Mouse (Mus musculus) ovary, adult 18-20 months (tissue): Measurements from ENCODE around the gene Kat6b.

ENCODE experiments used
- DNase-seq: peaks from one replicate; pipeline ENCODE4 v3.0.0; 2022; ENCODE audit warnings: low spot score, mixed read lengths

Gene Kat6b

DNA sequence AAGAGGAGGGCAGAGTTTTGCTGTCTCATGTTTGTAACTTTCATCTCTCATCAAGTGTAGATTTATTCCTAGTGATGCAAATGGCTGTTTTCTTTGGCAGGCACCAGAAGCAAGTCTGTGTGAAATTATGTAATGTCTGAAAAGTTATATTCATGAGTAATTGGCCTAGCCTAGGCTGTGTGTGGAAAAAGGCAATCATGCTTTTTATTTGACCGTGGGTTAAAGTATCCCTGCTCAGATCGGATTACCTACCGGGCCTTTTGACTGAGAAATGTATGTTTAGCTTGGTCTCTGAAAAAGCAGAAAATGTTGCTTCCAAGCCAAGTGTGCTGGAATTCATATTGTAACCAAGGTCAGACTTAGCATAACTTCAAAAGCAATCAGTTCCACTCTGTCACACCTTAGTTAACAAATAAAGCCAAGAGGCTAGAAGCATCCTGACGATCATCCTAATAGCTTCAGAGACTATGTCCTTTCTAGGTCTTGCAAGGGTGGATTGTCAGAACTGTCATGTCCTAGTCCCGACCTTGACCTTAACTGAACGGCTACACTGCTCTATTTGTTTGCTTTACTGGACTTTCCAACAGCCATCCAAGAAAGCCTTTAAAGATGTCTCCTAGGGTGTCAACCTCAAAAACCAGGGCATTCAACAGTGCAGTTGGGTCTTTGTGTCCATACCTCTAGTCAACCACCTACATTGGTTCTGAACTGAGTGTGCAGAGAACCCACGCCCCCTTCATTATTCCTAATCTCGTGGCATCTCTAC is 111.9 kb downstream of the Kat6b start:
- no peak for DNase-seq

DNA sequence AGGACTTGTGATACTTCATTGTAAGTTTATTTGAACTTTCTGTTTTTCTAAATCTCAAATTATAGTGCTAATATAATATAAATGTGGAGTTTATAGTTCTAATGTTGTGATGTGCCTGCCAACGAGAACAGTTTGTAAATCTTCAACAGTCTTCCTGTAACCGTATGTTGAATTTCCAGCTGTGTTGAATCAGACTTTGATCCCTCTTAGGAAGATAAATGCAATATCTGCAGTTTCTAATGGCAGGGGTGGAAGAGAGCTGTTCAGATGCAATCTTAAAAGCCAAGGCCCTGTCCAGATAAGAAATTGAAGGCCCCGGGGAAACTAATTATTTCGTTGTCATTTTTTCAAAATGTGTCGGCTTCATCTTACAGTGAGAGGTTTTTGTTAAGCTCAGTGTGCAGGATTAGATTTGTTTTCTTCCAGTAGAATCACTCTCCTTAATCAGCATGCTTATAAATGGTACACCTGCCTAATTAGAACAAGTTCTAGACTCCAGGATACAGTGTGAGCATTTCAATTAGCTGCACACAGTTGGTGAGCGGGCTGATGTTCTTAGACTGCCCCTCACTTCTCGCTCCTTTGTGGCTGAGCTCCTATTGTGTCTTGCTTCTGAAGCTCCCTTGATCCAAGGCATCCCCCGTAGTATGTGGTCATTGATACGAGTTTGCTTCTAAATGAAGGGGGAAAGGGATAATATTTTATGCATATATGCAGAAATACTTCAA is 118.4 kb downstream of the Kat6b start:
- DNase-seq, result no peak

DNA sequence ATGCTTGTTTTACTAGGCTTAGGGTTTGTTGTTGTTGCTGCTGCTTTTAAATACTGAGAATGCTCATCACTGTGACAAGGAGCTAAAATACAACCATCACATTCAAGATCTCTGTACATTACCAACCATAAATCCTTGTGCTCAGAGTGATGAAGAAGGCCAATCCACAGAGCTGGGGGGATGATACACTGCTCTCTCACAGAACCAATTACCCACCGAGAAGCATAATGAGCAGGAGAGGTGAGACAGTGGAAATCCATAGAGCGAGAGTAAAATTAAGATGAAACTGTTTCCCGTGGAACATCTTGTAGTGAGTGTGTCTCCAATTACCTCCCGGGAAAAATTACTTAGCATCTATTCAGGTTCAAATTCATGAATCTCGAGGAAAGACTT is 118.9 kb downstream of the Kat6b start:
- no peak for DNase-seq

DNA sequence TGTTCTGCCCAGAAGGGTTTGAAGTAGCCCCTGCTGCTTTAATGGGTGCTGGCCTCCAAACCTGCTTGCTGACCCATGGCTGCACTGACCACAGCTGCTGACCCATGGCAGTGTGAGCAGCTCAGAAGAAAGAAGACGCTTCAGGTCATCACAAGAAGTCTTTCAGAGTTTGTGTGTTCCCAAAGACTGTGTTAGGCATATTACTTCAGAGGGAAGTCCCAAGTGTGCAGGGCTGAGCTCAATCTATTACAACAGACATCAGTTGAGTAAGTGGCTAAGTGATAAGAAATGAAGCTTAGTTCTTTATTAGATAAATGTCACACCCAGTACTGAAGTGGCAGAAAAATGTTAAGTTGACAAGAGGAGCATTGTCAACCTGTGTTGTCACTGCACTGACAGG is 119.4 kb downstream of the Kat6b start:
- DNase-seq, result no peak

DNA sequence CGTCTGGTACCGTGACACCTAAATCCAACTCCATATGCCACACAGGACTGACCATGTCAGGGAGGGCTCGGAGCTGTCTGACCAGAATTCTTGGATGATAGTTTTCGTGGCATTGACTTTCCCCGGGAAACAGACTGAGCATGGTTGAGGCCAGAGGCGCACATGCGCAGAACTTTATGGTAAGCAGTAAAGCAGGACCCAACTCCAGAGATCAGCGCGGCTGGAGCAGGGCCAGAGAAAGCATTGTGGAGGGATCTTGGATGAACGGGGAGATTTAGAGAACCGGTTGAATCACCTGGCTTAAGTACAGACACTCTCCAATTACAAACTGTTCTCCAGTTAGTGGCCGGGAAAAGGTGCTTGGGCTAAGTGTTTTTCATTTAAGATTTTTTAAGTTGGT is 120.9 kb downstream of the Kat6b start:
- DNase-seq, result no peak

DNA sequence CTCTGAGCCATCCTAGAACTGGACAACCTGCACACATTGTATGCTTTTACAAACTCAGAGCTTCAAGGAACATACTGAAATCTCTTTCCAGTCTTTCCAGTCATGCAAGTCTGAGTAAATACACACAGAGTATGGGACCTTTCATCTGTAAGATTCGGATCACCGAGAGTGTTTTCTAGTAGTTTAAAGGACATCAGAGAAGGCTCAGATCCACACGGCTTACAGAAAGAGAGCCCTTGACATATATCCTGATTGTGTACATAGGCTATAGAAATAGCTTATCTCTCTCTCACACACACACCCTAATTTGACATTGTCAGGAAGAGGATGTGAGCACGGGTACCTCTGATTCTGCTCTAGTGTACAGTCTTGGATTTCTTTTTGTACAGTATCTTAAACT is 121.7 kb downstream of the Kat6b start:
- DNase-seq, result no peak

DNA sequence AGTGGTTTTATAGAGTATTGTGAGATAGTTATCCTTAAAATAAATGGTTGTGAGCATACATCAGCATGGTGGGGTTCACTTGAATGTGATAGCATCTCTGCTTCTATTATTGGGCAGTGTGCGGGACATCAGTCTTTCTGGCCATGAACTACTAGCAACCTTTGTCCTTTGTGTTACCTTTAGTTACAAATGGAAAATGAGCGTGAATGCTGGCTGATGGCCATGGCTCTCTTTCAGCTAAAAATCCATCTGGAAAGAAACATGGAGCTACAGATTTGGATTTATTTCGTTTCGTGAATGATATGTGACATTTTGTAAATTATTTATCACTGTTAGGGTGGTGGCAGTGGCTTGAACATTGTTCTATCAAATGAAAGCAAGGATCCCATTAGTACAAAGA is 126.5 kb downstream of the Kat6b start:
- no peak for DNase-seq

DNA sequence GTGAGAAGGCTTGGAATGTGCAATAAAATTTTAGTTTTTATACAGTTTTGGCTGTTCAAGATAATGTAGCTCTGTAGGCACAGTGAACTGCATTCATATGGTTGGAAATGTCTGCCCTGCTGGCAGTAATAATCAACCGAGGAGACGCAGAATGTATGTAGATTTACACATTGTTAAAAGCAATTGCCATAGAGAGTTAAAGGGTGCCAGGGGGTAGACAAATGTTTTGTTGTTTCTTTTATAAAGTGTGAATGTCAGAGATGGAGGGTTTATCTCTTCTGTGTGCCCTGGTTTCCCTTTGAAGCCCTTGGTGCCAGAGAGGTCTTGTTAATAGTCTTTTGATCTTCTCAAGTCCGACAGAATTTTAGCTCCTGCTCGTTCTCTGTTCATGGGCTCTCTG is 127.7 kb downstream of the Kat6b start:
- no peak for DNase-seq

DNA sequence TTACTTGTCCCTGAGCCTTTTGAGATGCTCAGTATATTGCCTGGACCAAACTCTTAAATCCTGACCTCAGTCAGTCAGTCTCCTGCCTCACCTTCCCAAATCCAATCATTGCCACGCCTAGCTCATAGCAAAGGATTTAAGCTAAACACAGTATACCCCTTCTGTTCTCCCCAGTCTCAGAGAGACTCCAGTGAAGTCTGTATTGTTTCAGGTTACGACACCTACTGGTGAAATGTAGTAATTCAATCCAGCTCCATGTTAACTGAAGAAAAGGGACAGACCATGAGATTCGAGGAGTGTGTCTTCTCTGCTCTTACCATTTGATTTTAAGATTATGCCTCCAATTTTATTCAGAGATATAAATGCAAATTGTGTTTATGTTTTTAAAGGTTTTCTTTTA is 129.0 kb downstream of the Kat6b start:
- no peak for DNase-seq

DNA sequence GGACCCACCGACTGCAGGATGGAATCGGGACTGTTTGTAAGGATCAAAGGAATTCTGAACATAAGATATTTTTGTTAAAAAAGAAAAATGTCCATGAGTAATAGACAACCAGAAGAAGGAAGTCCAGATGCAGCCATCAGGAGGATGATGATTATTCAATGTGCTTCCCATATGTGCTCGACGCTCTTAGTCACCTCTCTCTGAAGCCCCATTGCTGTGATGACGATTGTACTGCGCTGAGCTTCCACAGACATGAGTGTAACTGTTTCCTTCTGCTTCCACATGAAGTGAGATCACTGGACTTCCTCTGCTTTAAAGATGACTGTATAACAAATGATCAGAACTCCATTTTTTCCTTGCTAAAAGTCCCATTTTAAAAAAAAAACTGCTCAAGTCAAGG is 131.8 kb downstream of the Kat6b start:
- no peak for DNase-seq

DNA sequence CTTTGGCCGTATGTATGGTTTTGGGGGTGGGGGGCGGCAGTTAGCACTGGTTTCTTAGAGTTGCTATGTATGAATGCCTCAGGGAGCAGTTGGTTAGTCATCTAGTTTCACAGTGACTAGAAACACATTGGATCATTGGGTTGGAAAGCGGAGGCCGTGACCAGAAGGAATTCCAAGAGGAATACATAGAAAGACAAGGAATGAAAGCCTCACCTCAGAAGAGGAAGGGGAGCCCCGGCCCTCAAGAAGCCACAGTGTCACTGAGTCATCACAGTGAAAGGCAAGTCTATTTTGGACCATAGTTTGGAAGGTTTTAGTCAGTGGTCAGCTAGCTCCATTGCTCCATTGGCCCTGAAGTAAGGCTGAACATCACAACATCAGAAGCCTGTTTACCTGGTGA is 132.9 kb downstream of the Kat6b start:
- DNase-seq, result no peak

DNA sequence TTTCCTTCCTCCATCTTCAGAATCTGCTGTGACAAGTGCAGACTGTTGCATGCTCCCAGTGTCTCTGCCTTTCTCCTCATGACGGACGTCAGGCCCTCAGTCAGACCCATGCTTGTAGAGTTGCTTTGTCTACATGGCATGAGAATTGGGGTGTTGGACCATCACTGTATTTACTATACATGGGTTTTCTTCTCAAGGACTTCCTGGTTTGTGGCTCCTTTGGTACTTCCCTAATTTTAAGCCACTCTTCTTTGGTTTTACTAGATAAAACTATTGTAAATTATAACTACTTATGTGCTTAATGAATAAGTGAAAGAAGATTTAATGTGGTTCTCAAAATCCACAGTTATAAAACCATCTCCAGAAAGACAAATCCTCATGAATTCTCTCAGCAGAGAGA is 134.6 kb downstream of the Kat6b start:
- DNase-seq, result no peak

DNA sequence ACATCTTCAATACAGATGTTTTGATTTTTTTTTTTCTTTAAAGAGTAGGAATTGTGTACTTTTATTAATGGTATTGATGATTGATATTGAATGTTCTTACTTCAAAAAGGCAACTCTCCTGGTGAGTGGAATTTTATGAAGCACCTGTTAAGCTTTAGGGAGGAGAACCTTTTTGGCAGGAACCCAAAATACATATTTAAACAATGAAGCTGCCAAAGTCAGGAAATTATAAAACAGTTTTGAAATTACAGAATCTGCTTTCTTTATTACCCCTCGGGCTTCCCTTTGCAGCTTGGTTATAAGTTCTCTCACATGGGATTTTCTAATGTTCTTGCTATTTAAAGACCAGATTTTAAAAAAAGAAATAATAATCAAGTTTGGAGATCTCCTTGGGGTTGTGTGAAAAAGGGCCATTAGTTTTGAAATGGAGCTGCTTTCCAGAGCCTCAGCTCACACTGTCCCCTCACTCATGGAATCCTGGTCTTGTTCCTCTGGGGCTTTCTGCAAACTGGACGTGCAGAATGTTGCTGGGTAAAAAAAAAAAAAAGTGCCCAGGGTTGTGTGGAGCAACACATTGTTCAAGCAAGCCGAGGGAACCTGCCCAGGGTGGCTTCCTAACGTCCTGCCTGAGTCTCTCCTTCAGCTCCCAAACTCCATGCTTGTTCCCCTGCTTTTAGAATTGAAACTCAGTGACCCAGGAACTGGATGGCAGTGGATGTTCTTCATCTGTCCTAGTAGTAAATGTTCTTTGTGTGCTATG is 136.2 kb downstream of the Kat6b start:
- no peak for DNase-seq

DNA sequence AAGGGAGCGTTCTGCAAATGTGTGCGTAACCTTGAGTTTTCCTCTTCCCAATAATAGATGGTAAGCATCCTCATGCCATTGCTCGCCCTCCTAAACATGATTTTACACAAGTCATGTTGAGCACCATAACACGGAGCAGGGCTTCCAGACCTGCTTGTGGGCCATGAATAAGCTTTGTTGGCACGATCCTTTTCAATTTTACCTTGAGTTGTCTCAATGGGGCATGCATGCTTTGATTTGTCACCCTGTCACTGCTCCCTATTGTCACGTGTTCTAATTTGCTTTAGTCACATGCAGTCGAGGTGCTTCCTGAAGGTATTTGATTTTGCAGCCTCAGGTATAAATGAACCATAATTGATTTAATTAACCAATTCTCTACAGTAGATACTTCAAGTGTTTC is 138.7 kb downstream of the Kat6b start:
- no peak for DNase-seq

DNA sequence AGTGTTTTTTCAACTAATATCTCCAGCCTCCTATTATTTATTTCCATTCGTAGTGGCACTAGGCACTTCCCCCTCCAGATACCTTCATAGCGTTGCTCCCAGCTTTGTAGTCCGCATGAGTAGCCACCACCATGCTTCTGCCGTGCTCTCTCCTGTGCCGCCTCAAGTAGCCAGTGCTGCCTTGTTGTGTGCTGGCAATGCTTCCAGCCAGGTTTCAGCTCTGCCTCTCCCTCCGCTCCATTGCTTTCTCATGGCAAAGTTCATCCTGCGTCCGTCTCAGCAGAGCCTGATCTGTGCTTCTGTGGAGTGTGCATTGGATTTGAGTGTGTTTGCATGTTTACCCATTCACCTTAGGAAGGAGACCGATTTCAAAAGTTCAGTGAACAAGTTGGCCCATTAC is 144.7 kb downstream of the Kat6b start:
- DNase-seq, result no peak

DNA sequence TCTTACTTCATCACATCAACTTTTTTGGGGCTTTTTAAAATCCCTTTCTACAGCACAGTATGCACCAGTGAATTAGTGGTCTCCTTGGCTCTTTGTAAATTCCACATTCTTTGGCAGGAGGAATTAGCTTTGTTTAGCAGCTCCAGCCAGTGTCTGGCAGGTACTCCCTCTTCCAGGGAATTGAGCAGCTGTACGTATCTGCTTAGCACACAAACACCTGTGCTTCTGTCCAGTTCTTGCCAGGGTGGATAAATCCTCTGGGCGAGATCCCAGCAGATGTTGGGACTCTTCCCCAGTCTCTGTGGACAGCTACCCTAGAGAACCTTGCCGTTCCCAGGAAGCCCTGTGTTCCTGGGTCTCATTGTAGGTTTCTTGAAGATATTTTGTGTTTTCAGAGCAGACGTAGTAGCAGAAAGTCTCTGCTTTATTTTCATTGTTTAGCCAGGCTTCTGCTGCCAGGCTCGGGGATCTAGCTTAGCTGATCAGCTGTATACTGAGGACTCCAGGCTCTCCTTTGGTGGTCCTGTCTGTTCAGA is 150.5 kb downstream of the Kat6b start:
- no peak for DNase-seq

DNA sequence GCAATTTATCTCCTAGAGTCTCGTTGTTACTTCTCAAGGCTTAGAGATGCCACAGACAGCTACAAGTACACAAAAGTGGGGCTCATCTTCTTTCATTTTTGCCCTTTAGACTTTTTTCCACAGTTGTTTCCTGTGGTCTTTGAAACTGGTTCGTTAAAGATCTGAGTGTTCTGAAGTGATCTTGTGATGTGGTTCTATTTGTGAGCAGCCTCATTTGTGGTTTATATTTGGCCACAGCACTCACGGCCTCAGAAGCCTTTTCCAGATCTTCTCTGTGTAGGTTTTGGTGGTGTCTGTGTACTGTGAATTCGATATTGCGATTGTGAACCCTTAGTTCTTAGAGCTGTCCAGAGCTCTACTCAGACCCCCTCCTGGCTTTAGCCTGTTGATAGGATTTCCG is 155.3 kb downstream of the Kat6b start:
- DNase-seq, result no peak

DNA sequence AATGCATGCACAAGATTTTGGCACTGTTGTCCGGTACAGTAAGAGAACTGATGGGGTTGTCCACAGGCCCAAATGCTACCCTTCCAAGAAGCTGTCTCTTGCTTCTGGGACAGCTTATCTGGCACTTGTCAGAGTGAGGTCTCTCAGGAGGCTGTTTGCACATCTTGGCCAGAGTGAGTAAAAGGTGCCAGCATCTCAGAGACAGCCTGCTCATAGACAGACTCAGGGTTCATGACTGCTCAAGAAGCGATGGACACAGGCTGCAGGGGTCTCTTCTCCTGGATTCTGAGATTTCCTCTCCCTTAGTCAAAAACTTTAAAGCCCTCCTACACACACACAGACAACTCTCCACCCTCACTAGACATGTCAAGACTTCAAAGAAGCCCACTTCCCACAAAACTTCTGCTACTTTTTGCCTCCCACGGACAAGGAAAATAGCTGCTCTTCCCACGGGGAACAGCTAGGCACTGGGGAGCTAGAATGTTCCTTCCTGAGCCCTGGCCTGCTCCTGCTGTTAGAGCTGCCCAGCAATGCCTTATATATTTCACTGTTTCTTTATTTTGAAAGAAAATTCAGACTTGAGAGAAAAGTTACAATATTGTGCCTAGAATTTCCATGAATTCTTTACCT is 159.7 kb downstream of the Kat6b start:
- DNase-seq, result no peak

DNA sequence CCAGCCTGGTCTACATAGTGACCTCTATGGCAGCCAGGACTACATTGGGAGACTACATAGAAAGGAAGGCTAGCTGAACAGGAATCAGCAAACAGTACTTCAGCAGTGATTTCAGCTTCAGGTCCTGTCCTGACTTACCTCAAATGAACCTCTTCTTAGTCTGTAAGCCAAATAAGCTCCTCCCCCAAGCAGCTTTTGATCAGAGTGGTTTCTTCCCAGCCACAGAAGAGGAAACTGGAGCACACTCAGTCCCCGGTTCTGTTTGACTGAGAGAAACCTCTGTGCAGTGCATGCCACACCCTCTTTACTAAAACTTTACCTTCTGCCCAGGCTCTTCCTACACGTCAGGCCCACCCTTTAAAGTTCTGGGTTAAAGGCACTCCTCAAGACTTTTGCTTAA is 172.6 kb downstream of the Kat6b start:
- DNase-seq, result no peak

DNA sequence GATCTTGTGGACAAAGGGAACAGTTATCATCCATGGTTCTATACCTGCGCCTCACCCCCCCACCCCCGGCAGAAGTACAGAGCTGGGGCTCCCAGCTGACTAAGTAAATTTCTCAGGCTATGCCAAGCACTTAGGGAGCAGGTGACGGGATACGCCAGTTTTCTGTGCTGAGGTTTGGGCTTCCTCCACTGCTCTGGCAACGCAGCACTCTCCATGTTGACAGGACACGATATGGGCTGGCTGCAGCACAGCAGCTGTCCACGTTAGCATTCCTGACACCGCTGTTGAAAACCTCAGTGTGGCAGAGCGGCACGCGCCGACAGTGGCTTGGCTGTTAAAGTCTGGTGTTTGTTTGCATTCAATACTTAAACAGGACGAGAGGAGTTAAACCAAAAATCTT is 177.9 kb downstream of the Kat6b start:
- no peak for DNase-seq

DNA sequence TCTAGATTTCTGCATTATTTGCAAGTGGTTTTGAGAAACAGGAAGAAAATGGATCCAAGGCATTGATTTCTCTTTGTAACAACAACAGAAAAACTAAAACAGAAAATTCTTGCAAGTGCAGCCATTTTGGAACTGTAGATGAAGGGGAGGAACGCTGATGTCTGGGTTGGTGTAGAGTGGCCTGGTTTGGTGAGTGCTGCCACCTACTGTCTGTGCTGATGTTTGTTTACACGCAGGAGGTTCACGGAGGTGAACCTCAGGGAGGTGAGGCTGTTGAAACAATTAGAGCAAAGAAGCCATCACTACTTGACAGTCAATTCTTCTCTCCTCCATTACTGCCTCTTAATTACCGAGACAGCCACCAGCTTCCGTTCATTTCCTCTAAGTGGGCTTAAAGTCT is 178.4 kb downstream of the Kat6b start:
- no peak for DNase-seq

DNA sequence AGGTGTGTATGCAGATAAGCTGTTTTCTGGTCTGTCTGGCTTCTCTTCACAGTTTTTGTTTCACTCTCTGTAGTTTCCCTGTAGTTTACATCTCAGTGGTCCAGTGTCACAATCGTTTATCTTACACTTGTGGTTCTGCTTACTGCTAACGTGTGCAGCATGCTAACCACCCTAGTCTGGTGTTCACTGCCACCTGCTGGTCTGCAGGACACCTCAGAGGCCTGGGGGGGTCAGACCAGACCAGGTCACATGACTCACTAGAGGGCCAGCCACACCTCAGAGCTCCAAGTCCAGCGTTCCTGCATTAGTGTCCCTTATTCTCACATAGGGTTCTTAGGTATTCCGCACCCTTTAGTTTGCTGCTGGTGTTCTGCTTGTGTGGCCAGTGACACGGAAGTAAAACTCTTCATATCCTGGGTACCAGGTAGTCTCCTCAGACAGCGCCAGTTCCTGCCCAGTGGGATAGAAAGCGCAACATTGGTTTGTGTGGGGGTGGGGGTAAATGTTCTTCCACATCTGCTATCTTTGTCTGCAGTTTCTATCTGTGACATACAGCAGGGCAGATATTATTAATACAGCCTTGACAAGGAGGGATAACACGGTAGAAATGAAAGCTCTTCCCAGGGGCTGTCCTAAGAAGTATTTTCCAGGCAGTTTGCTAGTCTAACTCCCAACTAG is 181.4 kb downstream of the Kat6b start:
- DNase-seq, result no peak
